Mouse (Mus musculus): ENCODE data around the gene Gm27021. TPM values are rescaled to one million over a fixed set of nuclear protein-coding genes. Genes with fewer than 3 reads are reported as not detected.

Gene Gm27021
- total and polyA plus RNA-seq, 3 experiments, result not detected

GRCm38 (mm10) chr8:120563851-120564837, 103.7 kb downstream of the Gm27021 start:
- intact Hi-C loops (cut with DNase I), result loop anchor here (2.0 kb wide), 1 partner anchor 21 kb away; no protein-coding TSS in a partner anchor
- Histone ChIP-seq H3K4me3 (no peak overlapping the region), H3K9ac (ENCODE audit: low read depth, low read length) (peak overlapping the region; percentile 4; the same call in 1 of the 2 replicates), H3K4me1 (ENCODE audit: control insufficient read depth, insufficient read depth, low read length) (peaks cover 16% of the 10 kb centered on the region), H3K36me3 (ENCODE audit: control insufficient read depth, insufficient read depth, low read length) (peaks cover 2% of the 10 kb centered on the region; the same call in 1 of the 2 replicates), H3K27ac (peak overlapping the region; percentile 73), H3K79me2 (replicated peaks; ENCODE audit: control insufficient read depth, insufficient read depth, low read length) (no peaks in the 10 kb centered on the region), H3K27me3 (ENCODE audit: control insufficient read depth, insufficient read depth, low read length) (no peaks in the 10 kb centered on the region)
- 3% methylated on average over 20 of the region's 20 CpGs for WGBS
- TF ChIP-seq POLR2A (IDR thresholded peaks at IDR 0.05; ENCODE audit: insufficient read depth, low read depth, low read length) (no peak), CTCF (IDR thresholded peaks at IDR 0.05) (peak; percentile 51), EP300 (IDR thresholded peaks at IDR 0.05; ENCODE audit: insufficient read depth, low read depth, low read length) (peak; percentile 66; the same call in 1 of the 2 replicates)
- DNase-seq, result peak; percentile 89 to 93

- Histone ChIP-seq H3K27ac (peak overlapping the region; percentile 73), H3K4me3 (0 out of 2 replicates have a peak overlapping the region, but pooled peaks have one; percentile 7), H3K27me3 (ENCODE audit: control insufficient read depth, insufficient read depth, low read length) (no peaks in the 10 kb centered on the region), H3K9ac (ENCODE audit: low read depth, low read length) (no peak overlapping the region), H3K4me1 (ENCODE audit: control insufficient read depth, insufficient read depth, low read length) (peaks cover 16% of the 10 kb centered on the region), H3K79me2 (replicated peaks; ENCODE audit: control insufficient read depth, insufficient read depth, low read length) (no peaks in the 10 kb centered on the region), H3K36me3 (ENCODE audit: control insufficient read depth, insufficient read depth, low read length) (peaks cover 2% of the 10 kb centered on the region; the same call in 1 of the 2 replicates)
- 11% methylated on average over 8 of the region's 8 CpGs for WGBS
- intact Hi-C loops (cut with DNase I), result loop anchor here (2.0 kb wide), 1 partner anchor 21 kb away; no protein-coding TSS in a partner anchor
- no peak for DNase-seq
- TF ChIP-seq POLR2A (IDR thresholded peaks at IDR 0.05; ENCODE audit: insufficient read depth, low read depth, low read length) (no peak), CTCF (IDR thresholded peaks at IDR 0.05) (no peak), EP300 (IDR thresholded peaks at IDR 0.05; ENCODE audit: insufficient read depth, low read depth, low read length) (no peak)
Measured at GRCm38 (mm10) chr8:120563348-120563724, 104.5 kb downstream of the Gm27021 start.

- Histone ChIP-seq H3K27ac (peak overlapping the region; percentile 73), H3K36me3 (ENCODE audit: control insufficient read depth, insufficient read depth, low read length) (peaks cover 2% of the 10 kb centered on the region; the same call in 1 of the 2 replicates), H3K27me3 (ENCODE audit: control insufficient read depth, insufficient read depth, low read length) (no peaks in the 10 kb centered on the region), H3K4me1 (ENCODE audit: control insufficient read depth, insufficient read depth, low read length) (peaks cover 16% of the 10 kb centered on the region), H3K79me2 (replicated peaks; ENCODE audit: control insufficient read depth, insufficient read depth, low read length) (no peaks in the 10 kb centered on the region), H3K9ac (ENCODE audit: low read depth, low read length) (no peak overlapping the region), H3K4me3 (no peak overlapping the region)
- WGBS, result 89% methylated on average over 18 of the region's 18 CpGs
- TF ChIP-seq POLR2A (IDR thresholded peaks at IDR 0.05; ENCODE audit: insufficient read depth, low read depth, low read length) (no peak), EP300 (IDR thresholded peaks at IDR 0.05; ENCODE audit: insufficient read depth, low read depth, low read length) (no peak), CTCF (IDR thresholded peaks at IDR 0.05) (no peak)
- intact Hi-C loops (cut with DNase I), result loop anchor here (2.0 kb wide), 1 partner anchor 20 kb away; no protein-coding TSS in a partner anchor
- DNase-seq, result no peak
Measured at GRCm38 (mm10) chr8:120562680-120563347, 105.1 kb downstream of the Gm27021 start.

GRCm38 (mm10) chr8:120561539-120562435, 106.1 kb downstream of the Gm27021 start:
- Histone ChIP-seq H3K27me3 (ENCODE audit: control insufficient read depth, insufficient read depth, low read length) (no peaks in the 10 kb centered on the region), H3K79me2 (replicated peaks; ENCODE audit: control insufficient read depth, insufficient read depth, low read length) (no peaks in the 10 kb centered on the region; the same call in 1 of the 2 replicates), H3K9ac (ENCODE audit: low read depth, low read length) (no peak overlapping the region), H3K4me1 (ENCODE audit: control insufficient read depth, insufficient read depth, low read length) (peaks cover 16% of the 10 kb centered on the region), H3K36me3 (ENCODE audit: control insufficient read depth, insufficient read depth, low read length) (peaks cover 2% of the 10 kb centered on the region; the same call in 1 of the 2 replicates), H3K27ac (no peak overlapping the region), H3K4me3 (no peak overlapping the region)
- DNase-seq, result no peak
- intact Hi-C loops (cut with DNase I), result loop anchor here (2.0 kb wide), 1 partner anchor 19 kb away; no protein-coding TSS in a partner anchor
- TF ChIP-seq CTCF (IDR thresholded peaks at IDR 0.05) (peak; percentile 61), POLR2A (IDR thresholded peaks at IDR 0.05; ENCODE audit: insufficient read depth, low read depth, low read length) (no peak)
- WGBS, result 78% methylated on average over 22 of the region's 22 CpGs

GRCm38 (mm10) chr8:120560535-120560934, 107.3 kb downstream of the Gm27021 start:
- Histone ChIP-seq H3K79me2 (replicated peaks; ENCODE audit: control insufficient read depth, insufficient read depth, low read length) (no peaks in the 10 kb centered on the region; the same call in 1 of the 2 replicates), H3K27ac (no peak overlapping the region), H3K9ac (ENCODE audit: low read depth, low read length) (no peak overlapping the region), H3K4me3 (no peak overlapping the region), H3K36me3 (ENCODE audit: control insufficient read depth, insufficient read depth, low read length) (peaks cover 2% of the 10 kb centered on the region; the same call in 1 of the 2 replicates), H3K27me3 (ENCODE audit: control insufficient read depth, insufficient read depth, low read length) (no peaks in the 10 kb centered on the region), H3K4me1 (ENCODE audit: control insufficient read depth, insufficient read depth, low read length) (peaks cover 16% of the 10 kb centered on the region)
- DNase-seq, result no peak
- intact Hi-C loops (cut with DNase I), result no loop called here
- TF ChIP-seq EP300 (IDR thresholded peaks at IDR 0.05; ENCODE audit: insufficient read depth, low read depth, low read length), result no peak
- no peak for TF ChIP-seq CTCF (IDR thresholded peaks at IDR 0.05)
- no peak for TF ChIP-seq POLR2A (IDR thresholded peaks at IDR 0.05; ENCODE audit: insufficient read depth, low read depth, low read length)
- WGBS, result 88% methylated on average over 5 of the region's 5 CpGs

All from heart, adult 2 months (tissue).